Mouse (Mus musculus) liver, embryonic 13.5 days (tissue): Measurements from ENCODE around the gene 1700001C19Rik. TPM values are rescaled to one million over a fixed set of nuclear protein-coding genes. Genes with fewer than 3 reads are reported as not detected.

Source experiments
- ATAC-seq: fragments of 200-750 bp; cut with Nextera tagmentation; 2 replicates; pipeline ENCODE4 v1.8.0; 2017; ENCODE audit warnings: low read depth, mild to moderate bottlenecking, moderate number of reproducible peaks, moderate library complexity
- DNase-seq: peaks from one replicate; pipeline ENCODE4 v3.0.0; 2022
- H3K27ac ChIP-seq: fragments of 300-500 bp; sonication (generic); 2 replicates; pipeline ENCODE4 v1.5.1; 2015; ENCODE audit warnings: moderate library complexity, mild to moderate bottlenecking, inconsistent platforms
- H3K27me3 ChIP-seq: fragments of 300-500 bp; sonication (generic); 2 replicates; pipeline ENCODE4 v1.6.1; 2015; ENCODE audit warnings: mild to moderate bottlenecking, inconsistent platforms
- H3K36me3 ChIP-seq: fragments of 300-500 bp; sonication (generic); 2 replicates; pipeline ENCODE4 v1.6.1; 2015; ENCODE audit warnings: mild to moderate bottlenecking, inconsistent platforms
- H3K4me1 ChIP-seq: fragments of 300-500 bp; sonication (generic); replicated peaks from 2 replicates; pipeline ENCODE4 v1.6.1; 2015; ENCODE audit warnings: inconsistent platforms
- H3K4me2 ChIP-seq: fragments of 300-500 bp; sonication (generic); 2 replicates; pipeline ENCODE4 v1.6.1; 2015; ENCODE audit warnings: inconsistent platforms, mild to moderate bottlenecking, moderate library complexity
- H3K4me3 ChIP-seq: fragments of 300-500 bp; sonication (generic); replicated peaks from 2 replicates; pipeline ENCODE4 v1.5.1; 2015; ENCODE audit warnings: mild to moderate bottlenecking, inconsistent platforms
- H3K9ac ChIP-seq: fragments of 300-500 bp; sonication (generic); 2 replicates; pipeline ENCODE4 v1.6.1; 2015; ENCODE audit warnings: mild to moderate bottlenecking, inconsistent platforms
- H3K9me3 ChIP-seq: fragments of 300-500 bp; sonication (generic); replicated peaks from 2 replicates; pipeline ENCODE4 v1.6.1; 2016; ENCODE audit warnings: inconsistent platforms
- WGBS: fragments of 180-500 bp; shearing (Covaris S2); methylation state at CpG from one replicate; pipeline ENCODE4 v1.1.7; 2015; ENCODE audit not compliant: insufficient replicate concordance; 5-methylcytosine and 5-hydroxymethylcytosine counted together
- polyA plus RNA-seq: library from polyadenylated mRNA; unstranded; fragments of >200 nt; fragmentation: Nextera tagmentation; extraction: Ambion mirVana; gene quantifications from 2 replicates; pipeline ENCODE4 v1.2.1, GENCODE M21; 2015

Gene 1700001C19Rik
- polyA plus RNA-seq, 1 experiment from 2014 or later, result 0.88 TPM

DNA sequence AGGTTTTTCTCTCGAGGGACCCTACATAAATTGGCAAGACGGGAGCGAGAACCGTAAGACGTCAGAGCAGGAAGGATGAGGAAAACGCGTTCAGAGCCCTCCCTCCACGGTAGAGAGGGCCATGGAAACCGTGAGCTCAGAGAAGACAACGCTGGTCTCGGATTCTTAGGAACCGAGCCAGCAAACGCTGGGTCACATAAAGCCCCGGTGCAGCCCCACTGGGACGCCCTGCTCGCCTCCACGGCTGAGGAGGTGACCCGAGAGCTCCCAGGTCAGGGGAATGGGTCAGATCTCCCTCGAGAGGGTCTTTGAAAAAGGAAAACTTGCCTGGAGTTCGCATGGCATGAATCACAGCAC is 68.1 kb downstream of the 1700001C19Rik start:
- DNase-seq (no peak), ATAC-seq (peak; percentile 62)
- peaks cover 31% of the 10 kb centered on the region for H3K4me1 ChIP-seq
- WGBS, result 2% methylated on average over 20 of the region's 20 CpGs
- H3K9ac ChIP-seq, result peak overlapping the region; percentile 78
- H3K27me3 ChIP-seq, result no peaks in the 10 kb centered on the region; the same call in 1 of the 2 replicates
- H3K9me3 ChIP-seq, result no peaks in the 10 kb centered on the region
- peak overlapping the region; percentile 81 for H3K4me2 ChIP-seq
- H3K27ac ChIP-seq, result no peak overlapping the region
- H3K4me3 ChIP-seq, result peak overlapping the region; percentile 84
- peaks cover 19% of the 10 kb centered on the region for H3K36me3 ChIP-seq

DNA sequence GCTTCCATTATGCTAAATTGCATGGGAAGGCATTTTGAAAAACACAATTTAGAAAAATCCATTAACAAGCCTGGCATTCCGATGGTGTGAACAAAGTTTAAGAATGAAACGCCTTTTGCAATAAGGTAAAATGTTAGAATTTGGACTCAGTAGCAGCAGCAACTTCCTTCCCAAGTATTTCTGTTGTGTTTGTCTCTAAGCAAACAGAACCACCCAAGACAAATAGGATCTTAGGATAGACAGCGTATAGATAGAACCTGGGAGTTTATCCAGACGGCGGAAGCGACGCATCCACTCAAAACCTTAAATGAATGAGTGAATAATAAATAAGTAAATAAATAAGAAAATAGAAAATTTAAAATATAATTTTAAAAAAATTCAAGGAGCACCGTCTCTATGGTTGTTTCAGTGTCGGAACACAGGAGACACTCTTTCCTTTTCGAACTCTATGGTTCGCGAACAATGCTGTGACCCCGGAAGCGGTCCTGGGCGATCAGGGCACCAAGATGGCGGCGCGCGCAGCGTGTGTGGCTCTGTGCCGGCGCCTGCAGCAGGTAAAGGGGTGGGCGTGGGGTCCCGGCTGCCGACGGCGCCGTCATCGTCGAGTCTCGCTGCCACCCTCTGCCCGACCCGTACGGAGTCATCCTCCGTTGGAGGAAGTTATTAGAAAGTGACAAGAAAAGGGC is 68.6 kb downstream of the 1700001C19Rik start, which contains the start of gene Mrps10:
TSS of gene Mrps10 (plus strand) at position 487 of the 686 bp plus-strand sequence.
- DNase-seq (peak; percentile 79), ATAC-seq (peak; percentile 86)
- Histone ChIP-seq H3K4me3 (peak within 1 kb of the TSS; percentile 84), H3K4me1 (peaks cover 31% of the 10 kb centered on the region), H3K36me3 (peaks cover 14% of the 10 kb centered on the region), H3K27ac (no peak within 1 kb of the TSS), H3K9me3 (no peaks in the 10 kb centered on the region), H3K27me3 (no peaks in the 10 kb centered on the region; the same call in 1 of the 2 replicates), H3K4me2 (peak within 1 kb of the TSS; percentile 81), H3K9ac (peak within 1 kb of the TSS; percentile 78)
- 4% methylated on average over 35 of the region's 35 CpGs for WGBS

Other genes starting within 250 kb of the 1700001C19Rik start
- gene Mrps10, start 68.5 kb downstream of the 1700001C19Rik start, polyA plus RNA-seq, result 61.2 and 61.6 TPM in 2 replicates
- 0.43 and 0.58 TPM in 2 replicates for gene Guca1b, start 52.0 kb downstream of the 1700001C19Rik start, polyA plus RNA-seq
- gene Guca1a, start 36.8 kb downstream of the 1700001C19Rik start, polyA plus RNA-seq, result 0.81 and 0.95 TPM in 2 replicates
- gene AI661453, start 761 bp downstream of the 1700001C19Rik start, polyA plus RNA-seq, result 0.16 and 0.24 TPM in 2 replicates
- 14.4 and 14.5 TPM in 2 replicates for gene Taf8, start 64.9 kb upstream of the 1700001C19Rik start, polyA plus RNA-seq
- gene Ccnd3, start 67.7 kb upstream of the 1700001C19Rik start, polyA plus RNA-seq, result 387 and 400 TPM in 2 replicates
- gene Bysl, start 174.1 kb upstream of the 1700001C19Rik start, polyA plus RNA-seq, result 28.0 and 28.4 TPM in 2 replicates
- gene Med20, start 174.2 kb upstream of the 1700001C19Rik start, polyA plus RNA-seq, result 26.0 and 26.1 TPM in 2 replicates
- 1.8 TPM in 2 replicates for gene Gm20517, start 174.2 kb upstream of the 1700001C19Rik start, polyA plus RNA-seq
- 3.3 and 4.1 TPM in 2 replicates for gene Usp49, start 193.3 kb upstream of the 1700001C19Rik start, polyA plus RNA-seq